In genomic region chr13:54799701-54800100, GRCm38 (mm10) we compare ENCODE assay signal across 8 mouse cellular contexts. TPM values are rescaled to one million over a fixed set of nuclear protein-coding genes. Genes with fewer than 3 reads are reported as not detected.
DNase-seq lines count a peak whose midpoint lies in the region; ATAC-seq and TF ChIP-seq lines count a peak whose summit lies in the region.

No protein-coding gene starts in this region.

- H3K27ac ChIP-seq in bone marrow macrophage, adult 2 months (ENCODE audit: insufficient read depth, low read depth, low read length) = no peak overlapping the region
- no peak overlapping the region for H3K27ac ChIP-seq in heart, embryonic 12.5 days (ENCODE audit: poor library complexity, severe bottlenecking)
- H3K27ac ChIP-seq in liver, postnatal 0 days (ENCODE audit: low read depth) = no peak overlapping the region
- H3K27ac ChIP-seq in neural tube, embryonic 15.5 days (replicated peaks) = no peak overlapping the region
- H3K27ac ChIP-seq in testis, adult 2 months (ENCODE audit: control insufficient read depth, insufficient read depth, low read depth, low read length) = no peak overlapping the region

- WGBS in heart, embryonic 12.5 days = 10% methylated on average over 9 of the region's 9 CpGs
- 16% methylated on average over 9 of the region's 9 CpGs for WGBS in liver, postnatal 0 days (ENCODE audit: insufficient replicate concordance)
- WGBS in neural tube, embryonic 15.5 days = 24% methylated on average over 9 of the region's 9 CpGs

- ATAC-seq in CD4-positive, CD25-positive, alpha-beta regulatory T cell, adult 4 months = peak; percentile 63
- peak; percentile 81 for ATAC-seq in erythroblast, adult 5-6 weeks (replicated peaks; ENCODE audit: low FRiP score, poor library complexity, severe bottlenecking)
- ATAC-seq in heart, embryonic 12.5 days (ENCODE audit: insufficient number of reproducible peaks, low FRiP score) = no peak
- ATAC-seq in liver, postnatal 0 days = no peak
- ATAC-seq in neural tube, embryonic 15.5 days (ENCODE audit: low FRiP score) = no peak

- no peaks in the 10 kb centered on the region for H3K4me1 ChIP-seq in bone marrow macrophage, adult 2 months (ENCODE audit: control insufficient read depth, insufficient read depth, low read length)
- no peaks in the 10 kb centered on the region for H3K4me1 ChIP-seq in heart, embryonic 12.5 days (replicated peaks)
- H3K4me1 ChIP-seq in liver, postnatal 0 days (ENCODE audit: insufficient read depth) = no peaks in the 10 kb centered on the region
- H3K4me1 ChIP-seq in neural tube, embryonic 15.5 days = no peaks in the 10 kb centered on the region
- H3K4me1 ChIP-seq in testis, adult 2 months (ENCODE audit: control insufficient read depth, insufficient read depth, low read length) = peaks cover 4% of the 10 kb centered on the region

- peak; percentile 85 for DNase-seq in kidney, postnatal 10 days
- peak; percentile 77 for DNase-seq in liver, postnatal 0 days

- peaks cover 48% of the 10 kb centered on the region for H3K27me3 ChIP-seq in heart, embryonic 12.5 days (replicated peaks)
- 0 out of 2 replicates have a peak, but pooled peaks cover 3% of the 10 kb centered on the region for H3K27me3 ChIP-seq in liver, postnatal 0 days (ENCODE audit: insufficient read depth, low read length)
- H3K27me3 ChIP-seq in neural tube, embryonic 15.5 days (replicated peaks) = peaks cover 20% of the 10 kb centered on the region
- no peaks in the 10 kb centered on the region for H3K27me3 ChIP-seq in testis, adult 2 months (ENCODE audit: control insufficient read depth, insufficient read depth, low read length)

- peak overlapping the region; percentile 59 for H3K4me2 ChIP-seq in heart, embryonic 12.5 days
- H3K4me2 ChIP-seq in liver, postnatal 0 days (ENCODE audit: low read depth, low read length) = no peak overlapping the region
- H3K4me2 ChIP-seq in neural tube, embryonic 15.5 days = peak overlapping the region; percentile 36

- H3K9ac ChIP-seq in heart, embryonic 12.5 days = no peak overlapping the region
- no peak overlapping the region for H3K9ac ChIP-seq in liver, postnatal 0 days (replicated peaks)
- H3K9ac ChIP-seq in neural tube, embryonic 15.5 days (replicated peaks) = no peak overlapping the region

- TF ChIP-seq CTCF in bone marrow macrophage, adult 2 months (IDR thresholded peaks at IDR 0.05; ENCODE audit: low read depth, low read length) = peak; percentile 89
- TF ChIP-seq CTCF in liver, postnatal 0 days (IDR thresholded peaks at IDR 0.05; ENCODE audit: low read depth) = peak; percentile 95
- peak; percentile 91 for TF ChIP-seq CTCF in testis, adult 2 months (IDR thresholded peaks at IDR 0.05; ENCODE audit: control insufficient read depth, insufficient read depth, insufficient replicate concordance, low read depth, low read length)

- TF ChIP-seq POLR2A in bone marrow macrophage, adult 2 months (IDR thresholded peaks at IDR 0.05; ENCODE audit: borderline replicate concordance, low read depth, low read length) = no peak
- no peak for TF ChIP-seq POLR2A in testis, adult 2 months (IDR thresholded peaks at IDR 0.05; ENCODE audit: control insufficient read depth, low read depth, low read length)

- H3K9me3 ChIP-seq in heart, embryonic 12.5 days (replicated peaks) = peaks cover 4% of the 10 kb centered on the region; the same call in 1 of the 2 replicates
- no peaks in the 10 kb centered on the region for H3K9me3 ChIP-seq in liver, postnatal 0 days (ENCODE audit: low read length)
- H3K9me3 ChIP-seq in neural tube, embryonic 15.5 days (replicated peaks) = no peaks in the 10 kb centered on the region

- no peaks in the 10 kb centered on the region for H3K36me3 ChIP-seq in heart, embryonic 12.5 days
- H3K36me3 ChIP-seq in liver, postnatal 0 days (replicated peaks; ENCODE audit: insufficient read depth, low read length) = no peaks in the 10 kb centered on the region
- H3K36me3 ChIP-seq in neural tube, embryonic 15.5 days = no peaks in the 10 kb centered on the region
- no peaks in the 10 kb centered on the region for H3K36me3 ChIP-seq in testis, adult 2 months (ENCODE audit: control insufficient read depth, insufficient read depth, low read length)

- no peak for TF ChIP-seq EP300 in liver, postnatal 0 days (IDR thresholded peaks at IDR 0.05; ENCODE audit: low read depth)

- H3K4me3 ChIP-seq in bone marrow macrophage, adult 2 months (ENCODE audit: insufficient read depth, low read length) = no peak overlapping the region
- H3K4me3 ChIP-seq in heart, embryonic 12.5 days = no peak overlapping the region
- no peak overlapping the region for H3K4me3 ChIP-seq in liver, postnatal 0 days (ENCODE audit: low read depth, low read length)
- H3K4me3 ChIP-seq in neural tube, embryonic 15.5 days (replicated peaks) = no peak overlapping the region
- no peak overlapping the region for H3K4me3 ChIP-seq in testis, adult 2 months (ENCODE audit: control insufficient read depth, low read depth, low read length)

RNA-seq across cellular contexts. Expression of gene Tspan17, which starts 10.5 kb away (rescaled TPM):
- polyA plus RNA-seq in CD4-positive, CD25-positive, alpha-beta regulatory T cell, adult 4 months (2017; shearing (Covaris generic)) = 1 to 10 TPM; 2.1 to 2.7 TPM
- polyA plus RNA-seq in bone marrow macrophage, adult 2 months (2012; ENCODE audit: insufficient read depth, insufficient read length, missing spikeins) = 52.0 and 67.7 TPM in 2 replicates
- total RNA-seq in erythroblast, adult 5-6 weeks (2015; ENCODE audit: low replicate concordance) = 2.5 TPM in 1 of 2 replicates, not detected in the other
- 1.0 TPM in 1 of 2 replicates, not detected in the other for total RNA-seq in erythroblast, adult 5-6 weeks (2017; ENCODE audit: low replicate concordance)
- polyA plus RNA-seq in heart, embryonic 12.5 days (2016; fragmentation: Nextera tagmentation; extraction: Ambion mirVana) = 3.1 and 5.8 TPM in 2 replicates
- 2.1 and 2.2 TPM in 2 replicates for polyA plus RNA-seq in liver, postnatal 0 days (2015; fragmentation: Nextera tagmentation; extraction: Ambion mirVana)
- 112 and 137 TPM in 2 replicates for polyA plus RNA-seq in neural tube, embryonic 15.5 days (2015; fragmentation: Nextera tagmentation; extraction: Ambion mirVana)
- 12.4 and 14.3 TPM in 2 replicates for polyA plus RNA-seq in testis, adult 2 months (2012; rRNA removed)

RNA-seq across cellular contexts. Expression of gene Eif4e1b, which starts 15.9 kb away (rescaled TPM):
- not detected for polyA plus RNA-seq in CD4-positive, CD25-positive, alpha-beta regulatory T cell, adult 4 months (2017; shearing (Covaris generic))
- polyA plus RNA-seq in bone marrow macrophage, adult 2 months (2012; ENCODE audit: insufficient read depth, insufficient read length, missing spikeins) = not detected in 2 replicates
- not detected in 2 replicates for total RNA-seq in erythroblast, adult 5-6 weeks (2015; ENCODE audit: low replicate concordance)
- not detected in 2 replicates for total RNA-seq in erythroblast, adult 5-6 weeks (2017; ENCODE audit: low replicate concordance)
- not detected in 2 replicates for polyA plus RNA-seq in heart, embryonic 12.5 days (2016; fragmentation: Nextera tagmentation; extraction: Ambion mirVana)
- polyA plus RNA-seq in liver, postnatal 0 days (2015; fragmentation: Nextera tagmentation; extraction: Ambion mirVana) = not detected in 2 replicates
- polyA plus RNA-seq in neural tube, embryonic 15.5 days (2015; fragmentation: Nextera tagmentation; extraction: Ambion mirVana) = not detected in 2 replicates
- 0.43 and 0.51 TPM in 2 replicates for polyA plus RNA-seq in testis, adult 2 months (2012; rRNA removed)

RNA-seq across cellular contexts. Expression of gene Sncb, which starts 33.3 kb away (rescaled TPM):
- polyA plus RNA-seq in CD4-positive, CD25-positive, alpha-beta regulatory T cell, adult 4 months (2017; shearing (Covaris generic)) = 1 to 10 TPM in 1 of 2 experiments, under 1 TPM in 1; 0.30 to 1.1 TPM
- polyA plus RNA-seq in bone marrow macrophage, adult 2 months (2012; ENCODE audit: insufficient read depth, insufficient read length, missing spikeins) = not detected in 2 replicates
- not detected in 2 replicates for total RNA-seq in erythroblast, adult 5-6 weeks (2015; ENCODE audit: low replicate concordance)
- total RNA-seq in erythroblast, adult 5-6 weeks (2017; ENCODE audit: low replicate concordance) = not detected in 2 replicates
- polyA plus RNA-seq in heart, embryonic 12.5 days (2016; fragmentation: Nextera tagmentation; extraction: Ambion mirVana) = 0.18 and 0.37 TPM in 2 replicates
- polyA plus RNA-seq in liver, postnatal 0 days (2015; fragmentation: Nextera tagmentation; extraction: Ambion mirVana) = not detected in 2 replicates
- 110 and 122 TPM in 2 replicates for polyA plus RNA-seq in neural tube, embryonic 15.5 days (2015; fragmentation: Nextera tagmentation; extraction: Ambion mirVana)
- 1.2 and 2.0 TPM in 2 replicates for polyA plus RNA-seq in testis, adult 2 months (2012; rRNA removed)

RNA-seq across cellular contexts. Expression of gene Gprin1, which starts 50.0 kb away (rescaled TPM):
- polyA plus RNA-seq in CD4-positive, CD25-positive, alpha-beta regulatory T cell, adult 4 months (2017; shearing (Covaris generic)) = not detected
- polyA plus RNA-seq in bone marrow macrophage, adult 2 months (2012; ENCODE audit: insufficient read depth, insufficient read length, missing spikeins) = not detected in 2 replicates
- total RNA-seq in erythroblast, adult 5-6 weeks (2015; ENCODE audit: low replicate concordance) = not detected in 2 replicates
- total RNA-seq in erythroblast, adult 5-6 weeks (2017; ENCODE audit: low replicate concordance) = not detected in 2 replicates
- polyA plus RNA-seq in heart, embryonic 12.5 days (2016; fragmentation: Nextera tagmentation; extraction: Ambion mirVana) = 0.22 and 0.27 TPM in 2 replicates
- polyA plus RNA-seq in liver, postnatal 0 days (2015; fragmentation: Nextera tagmentation; extraction: Ambion mirVana) = not detected in 2 replicates
- 10.3 and 21.6 TPM in 2 replicates for polyA plus RNA-seq in neural tube, embryonic 15.5 days (2015; fragmentation: Nextera tagmentation; extraction: Ambion mirVana)
- polyA plus RNA-seq in testis, adult 2 months (2012; rRNA removed) = 0.02 and 0.06 TPM in 2 replicates

Comparison
In these comparisons a context has a peak if more than half of its experiments do, and no peak if none do; other contexts are left out.
1. ATAC-seq: peak in CD4-positive, CD25-positive, alpha-beta regulatory T cell, adult 4 months (single experiment) and erythroblast, adult 5-6 weeks (single experiment); none in heart, embryonic 12.5 days (single experiment), liver, postnatal 0 days (single experiment) and neural tube, embryonic 15.5 days (single experiment).
2. RNA of gene Sncb, which starts 33.3 kb away (polyA plus RNA-seq): 110 to 122 TPM in neural tube, embryonic 15.5 days; 1.2 to 2.0 TPM in testis, adult 2 months, 0.30 to 1.1 TPM in CD4-positive, CD25-positive, alpha-beta regulatory T cell, adult 4 months, 0.18 to 0.37 TPM in heart, embryonic 12.5 days, not detected in bone marrow macrophage, adult 2 months and not detected in liver, postnatal 0 days; every median in the first group is over 10 times any median in the second.
3. Peak in every context shown above with its lines, with median percentiles within 50 percentile points of each other: CTCF ChIP-seq.